Mouse (Mus musculus) mesoderm, embryonic 11.5 days (tissue): ENCODE results near the gene 1700067K01Rik.

Experiments used
- DNase-seq: peaks from one replicate; pipeline ENCODE4 v3.0.0-alpha.2; 2012; ENCODE audit warnings: low read depth, low spot score

The 1700067K01Rik gene

GRCm38 (mm10) chr8:84001281-84002000, at the start of gene 1700067K01Rik:
Gene 1700067K01Rik (plus strand): TSS chr8:84001502.
- DNase-seq, result no peak

DNA sequence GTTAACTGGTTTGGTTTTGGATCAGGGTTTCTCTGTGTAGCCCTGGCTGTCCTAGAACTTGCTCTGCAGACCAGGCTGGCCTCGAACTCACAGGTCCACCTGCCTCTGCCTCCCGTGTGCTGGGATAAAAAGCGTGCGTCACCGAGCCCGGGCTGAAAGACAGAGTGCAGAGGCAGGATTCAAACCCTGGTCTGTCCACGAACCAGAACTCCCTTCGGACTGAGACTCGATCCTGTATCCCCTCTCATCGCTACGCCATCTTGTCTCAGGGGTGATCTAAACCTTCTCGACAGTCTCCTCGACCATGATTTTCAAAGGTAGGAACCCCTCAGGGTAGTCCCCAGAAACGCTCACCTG, 46.6 kb upstream of the 1700067K01Rik start:
- no peak for DNase-seq

DNA sequence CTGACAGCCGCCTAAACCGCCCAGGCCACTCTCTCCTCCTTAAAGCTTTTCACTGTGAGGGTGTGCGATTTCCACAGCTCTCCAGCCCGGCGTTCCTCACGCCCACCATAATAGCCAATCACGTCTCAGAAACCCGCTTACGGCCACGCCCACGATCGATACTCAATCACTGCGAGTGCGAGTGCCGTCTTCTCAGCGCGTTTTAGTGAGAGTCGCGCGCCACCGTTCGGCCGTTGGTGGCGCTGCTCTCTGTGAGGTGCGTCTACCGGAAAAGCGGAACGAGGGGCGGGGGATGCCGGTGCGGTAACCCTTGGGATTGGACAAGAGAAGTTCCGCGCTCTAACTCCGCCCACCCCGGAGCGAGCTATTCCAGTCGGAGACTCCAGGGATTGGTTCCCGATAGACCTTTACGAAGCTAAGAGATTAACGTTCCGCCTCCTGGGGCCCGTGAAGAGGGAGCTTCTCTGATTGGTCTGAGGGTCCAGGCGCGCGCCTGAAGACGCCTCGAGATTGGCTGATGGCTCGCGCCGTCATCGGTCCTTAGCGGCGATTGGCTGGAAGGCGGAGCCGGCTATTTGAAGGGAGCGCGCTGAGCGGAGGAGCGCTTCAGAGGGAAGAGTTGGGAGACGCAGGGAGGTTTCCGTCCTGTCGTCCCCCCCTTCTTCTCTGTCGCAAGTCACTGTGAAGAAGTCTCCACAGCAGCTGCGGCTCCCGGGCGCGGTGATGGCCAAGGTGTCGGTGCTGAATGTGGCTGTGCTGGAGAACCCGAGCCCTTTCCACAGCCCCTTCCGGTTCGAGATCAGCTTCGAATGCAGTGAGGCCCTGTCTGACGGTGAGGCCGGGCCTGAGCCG, 46.0 kb upstream of the 1700067K01Rik start, which contains the start of the genes Gm10644 and Asf1b:
Gm10644 (minus strand) TSS at position 100 of the 852 bp plus-strand sequence.
Asf1b (plus strand) TSS at position 402 of the 852 bp plus-strand sequence.
- DNase-seq, result peak; percentile 100

DNA sequence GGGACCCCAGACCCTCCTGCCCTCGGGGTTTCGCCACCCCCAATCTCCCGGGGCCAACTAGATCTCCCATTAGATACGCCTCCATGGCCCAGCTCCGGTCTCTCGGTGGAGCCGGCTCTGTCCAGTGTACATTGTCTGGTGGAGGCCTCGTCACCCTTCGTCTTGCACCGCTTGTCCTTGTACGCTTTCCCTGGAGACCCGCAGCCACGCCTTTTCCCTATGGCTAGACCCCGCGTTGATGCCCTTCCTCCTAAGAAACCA, 45.4 kb upstream of the 1700067K01Rik start:
- no peak for DNase-seq

GRCm38 (mm10) chr8:83956789-83957188, 44.5 kb upstream of the 1700067K01Rik start:
- peak; percentile 22 for DNase-seq

DNA sequence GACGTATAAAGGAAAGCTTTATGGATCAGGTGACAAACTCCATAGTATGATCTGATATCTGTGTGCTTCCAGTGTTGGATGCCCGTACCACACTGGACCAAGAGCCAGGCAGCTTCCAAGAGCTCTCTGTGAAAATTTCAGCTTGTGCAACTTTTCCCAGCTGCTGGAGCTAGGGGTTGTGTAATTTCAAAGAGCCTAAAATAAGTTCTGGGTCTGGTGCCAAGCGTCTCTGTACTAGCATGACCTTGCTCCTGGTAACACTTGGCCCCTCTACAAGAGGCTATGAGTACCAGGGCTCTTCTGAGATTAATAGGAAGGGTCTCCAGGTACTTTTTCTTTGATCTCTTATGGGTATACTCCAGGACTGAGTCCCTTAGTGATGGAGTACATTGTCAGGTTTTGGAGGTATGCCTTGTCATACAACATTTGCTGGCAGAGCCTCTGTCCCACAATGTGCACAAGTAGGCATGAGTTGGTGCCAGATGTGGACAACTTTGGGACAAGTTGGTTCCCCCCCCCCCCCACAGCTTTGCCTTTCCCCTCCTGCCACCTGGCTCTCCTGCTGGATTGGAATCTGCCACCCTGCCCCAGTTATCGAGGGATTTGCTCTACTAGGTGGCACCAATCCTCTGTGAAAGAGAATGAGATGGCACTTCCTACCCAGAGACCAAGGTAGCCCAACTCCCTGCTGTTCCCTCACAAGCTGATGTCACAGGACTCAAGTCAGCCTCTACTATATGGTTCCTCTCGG, 37.1 kb upstream of the 1700067K01Rik start:
- DNase-seq, result no peak

DNA sequence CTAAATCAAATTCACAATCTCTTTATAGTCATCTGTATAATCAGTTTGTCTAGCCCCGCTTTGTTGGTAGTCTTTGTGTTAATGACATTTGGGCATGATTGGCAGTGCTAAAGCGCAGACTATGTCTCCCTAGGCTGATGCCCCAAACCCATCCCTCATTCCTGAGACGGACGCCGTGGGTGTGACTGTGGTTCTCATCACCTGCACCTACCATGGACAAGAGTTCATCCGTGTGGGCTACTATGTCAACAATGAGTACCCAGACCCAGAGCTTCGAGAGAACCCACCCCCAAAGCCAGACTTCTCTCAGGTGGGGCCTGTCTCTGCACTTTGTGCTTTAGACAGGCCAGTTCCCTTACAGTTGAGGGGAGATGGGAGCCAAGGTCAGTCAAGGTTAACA, 33.6 kb upstream of the 1700067K01Rik start:
- DNase-seq, result no peak

GRCm38 (mm10) chr8:83971121-83971520, 30.2 kb upstream of the 1700067K01Rik start:
- no peak for DNase-seq

- DNase-seq, result no peak
Measured at GRCm38 (mm10) chr8:83971661-83972060, 29.6 kb upstream of the 1700067K01Rik start.

DNA sequence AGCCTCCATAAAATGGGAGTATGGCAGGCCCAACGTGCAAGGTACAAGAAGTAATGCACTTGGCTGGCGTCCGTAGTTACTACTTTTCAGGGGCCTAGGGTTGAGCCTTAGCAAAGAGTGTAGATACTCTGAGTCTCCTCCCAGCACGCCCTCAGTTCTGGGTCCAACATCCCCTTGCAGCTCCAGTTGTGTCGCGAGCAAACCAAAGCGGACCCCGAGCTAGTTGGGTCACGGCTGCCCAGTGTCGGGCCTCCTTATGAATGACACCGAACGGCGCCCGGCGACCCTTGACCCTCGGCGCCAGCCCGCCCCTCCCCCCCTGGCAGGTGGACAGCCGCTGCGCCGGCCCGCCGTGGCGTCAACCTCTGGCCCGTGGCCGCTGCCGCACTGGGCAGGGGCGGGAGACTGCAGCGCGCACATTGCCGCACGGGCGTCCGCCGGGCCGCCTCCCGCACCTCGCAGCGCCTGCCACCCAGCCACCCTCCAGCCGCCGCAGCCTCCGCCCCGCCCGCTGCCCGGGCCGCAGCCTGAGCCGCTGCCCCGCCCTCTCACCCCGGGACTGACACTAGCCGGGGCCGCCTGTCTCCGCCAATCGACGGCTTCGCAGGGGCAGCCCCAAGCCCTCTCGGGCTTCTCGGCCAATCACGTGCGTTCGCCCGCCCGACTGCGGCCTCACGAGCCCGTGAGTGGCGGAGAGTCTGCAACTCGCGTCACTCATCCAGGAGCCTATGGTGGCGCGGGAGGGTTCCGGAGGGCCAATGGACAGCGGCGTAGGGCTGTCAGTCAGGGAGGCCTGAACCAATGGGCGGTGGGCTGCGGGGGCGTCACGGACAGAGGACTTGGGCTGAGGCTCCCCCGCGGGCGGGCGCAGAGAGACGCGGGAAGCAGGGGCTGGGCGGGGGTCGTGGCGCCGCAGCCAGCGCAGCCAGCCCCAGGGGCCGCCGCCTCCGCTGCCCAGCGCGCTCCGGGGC, 28.9 kb upstream of the 1700067K01Rik start, which contains the start of gene Prkaca:
Prkaca (plus strand) TSS at position 844 of the 971 bp plus-strand sequence.
- peak; percentile 99 for DNase-seq

- no peak for DNase-seq
Measured at GRCm38 (mm10) chr8:83973161-83974031, 27.9 kb upstream of the 1700067K01Rik start.

- DNase-seq, result no peak
Measured at GRCm38 (mm10) chr8:83974521-83974920, 26.8 kb upstream of the 1700067K01Rik start.

DNA sequence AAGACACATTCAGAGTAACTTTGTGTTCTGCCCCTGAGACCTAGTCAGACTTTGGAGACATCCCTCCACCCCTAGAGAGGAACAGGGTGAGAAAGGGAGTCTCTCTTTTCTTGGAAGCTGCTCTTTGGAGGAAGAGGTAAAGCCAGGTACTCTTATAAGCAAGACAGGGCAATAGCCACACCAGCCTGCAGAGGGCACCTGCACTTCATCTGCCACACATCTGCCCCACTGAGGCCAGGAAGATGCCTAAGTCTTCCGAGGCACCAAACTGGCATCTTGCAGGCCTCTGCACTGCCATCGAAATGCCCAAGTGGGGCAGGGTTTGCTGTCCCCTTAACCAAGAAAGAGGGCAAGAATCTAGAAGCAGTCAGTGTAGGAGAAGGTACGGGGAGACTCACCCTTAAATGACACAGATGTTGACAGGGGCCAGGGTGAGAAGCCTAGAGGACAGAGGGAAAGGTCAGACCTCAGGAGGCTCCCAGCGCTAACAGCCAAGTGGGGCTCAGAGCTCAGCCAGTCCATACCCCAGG, 25.1 kb upstream of the 1700067K01Rik start:
- no peak for DNase-seq

DNA sequence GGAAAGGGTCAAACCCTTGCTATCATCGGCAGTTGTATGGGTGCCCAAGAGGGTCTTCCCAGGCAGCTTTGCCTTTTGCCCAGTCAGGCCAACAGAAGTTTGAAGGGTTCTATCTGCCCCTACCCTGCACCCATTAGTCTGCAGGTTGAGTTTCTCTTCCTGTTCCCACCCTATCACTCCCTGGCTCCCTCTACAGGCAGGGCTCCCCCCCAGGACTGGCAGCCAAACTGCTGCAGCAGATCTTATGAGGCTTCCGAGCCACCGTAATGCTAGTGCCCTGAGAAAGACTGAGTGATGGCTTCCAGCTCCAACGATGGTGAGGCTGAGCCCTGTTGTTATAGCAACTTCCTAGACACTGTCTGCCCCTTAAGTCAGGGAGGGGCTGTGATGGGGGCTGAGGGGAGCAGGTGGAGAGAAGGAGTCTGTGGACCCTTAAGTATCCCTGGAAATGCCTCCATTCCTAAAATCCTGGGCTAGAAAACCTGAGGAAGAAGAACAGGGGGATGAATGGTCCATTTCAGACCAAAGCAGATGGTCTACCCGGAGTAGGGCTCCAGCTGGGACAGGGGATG, 24.4 kb upstream of the 1700067K01Rik start:
- no peak for DNase-seq

GRCm38 (mm10) chr8:83977646-83978045, 23.7 kb upstream of the 1700067K01Rik start:
- DNase-seq, result no peak

DNA sequence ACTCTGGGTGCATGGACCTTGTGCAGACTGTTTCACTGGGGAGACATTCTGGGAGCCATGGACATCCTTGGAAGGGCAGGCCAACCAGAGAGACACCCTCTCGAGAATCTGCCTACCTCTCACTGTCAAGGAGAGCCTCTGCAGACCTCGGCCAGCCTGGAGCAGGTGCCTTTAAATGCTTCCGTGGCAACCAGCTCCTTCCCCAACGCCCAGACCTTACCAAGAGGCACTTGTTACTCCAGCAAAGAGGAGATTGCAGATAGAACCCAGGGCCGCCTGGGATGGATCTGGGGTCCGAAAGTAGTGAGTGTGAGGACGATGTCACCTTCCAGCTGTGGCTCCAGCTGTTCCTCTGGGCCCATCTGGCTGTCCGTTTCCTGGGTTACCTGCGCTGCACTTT, 23.1 kb upstream of the 1700067K01Rik start:
- no peak for DNase-seq

GRCm38 (mm10) chr8:83980250-83980649, 21.1 kb upstream of the 1700067K01Rik start:
- DNase-seq, result no peak

- no peak for DNase-seq
Measured at GRCm38 (mm10) chr8:83980845-83981244, 20.5 kb upstream of the 1700067K01Rik start.

DNA sequence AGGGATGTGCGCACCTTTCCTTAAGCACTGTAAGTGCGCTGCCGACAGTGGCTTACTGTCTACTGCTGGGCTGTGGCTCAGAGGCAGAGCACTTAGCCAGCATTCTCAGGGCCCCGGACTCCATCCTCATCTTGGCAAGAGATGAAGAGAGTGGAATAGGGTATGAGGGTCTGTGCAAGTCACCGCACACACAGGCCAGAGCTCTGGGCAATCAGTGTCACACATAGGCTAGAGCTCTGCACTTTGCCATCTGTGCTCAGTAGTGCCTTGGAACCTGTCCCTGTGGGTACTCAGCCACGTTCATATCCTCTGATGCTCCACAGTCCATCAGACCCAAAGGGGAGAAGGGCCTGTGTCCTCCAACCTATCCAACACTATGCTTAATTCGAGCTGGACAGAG, 19.8 kb upstream of the 1700067K01Rik start:
- DNase-seq, result no peak
